Mouse (Mus musculus) gastrocnemius, adult 18-20 months (tissue): ENCODE data around the gene Baiap2. TPM values are rescaled to one million over a fixed set of nuclear protein-coding genes. Genes with fewer than 3 reads are reported as not detected.

Experiments
- DNase-seq: peaks from one replicate; pipeline ENCODE4 v3.0.0; 2021; ENCODE audit warnings: low spot score
- total RNA-seq, 2 experiments: library from RNA; stranded (reverse); gene quantifications; 2 replicates each; pipeline ENCODE4 v1.2.3; 2021

Gene Baiap2
- total RNA-seq, 2 experiments from 2014 or later: 1.1 to 1.9 TPM

GRCm38 (mm10) chr11:119919432-119919831 is 23.1 kb upstream of the Baiap2 start:
- no peak for DNase-seq

GRCm38 (mm10) chr11:119919897-119920296 is 22.7 kb upstream of the Baiap2 start:
- DNase-seq: peak; percentile 61

- no peak for DNase-seq
Measured at GRCm38 (mm10) chr11:119920668-119921067, 21.9 kb upstream of the Baiap2 start.

GRCm38 (mm10) chr11:119925176-119925575 is 17.4 kb upstream of the Baiap2 start:
- no peak for DNase-seq

- no peak for DNase-seq
Measured at GRCm38 (mm10) chr11:119926762-119927161, 15.8 kb upstream of the Baiap2 start.

GRCm38 (mm10) chr11:119928023-119928681 is 14.4 kb upstream of the Baiap2 start:
- DNase-seq: peak; percentile 38

GRCm38 (mm10) chr11:119929603-119930265 is 12.8 kb upstream of the Baiap2 start:
- no peak for DNase-seq

- DNase-seq: no peak
Measured at GRCm38 (mm10) chr11:119931809-119932208, 10.8 kb upstream of the Baiap2 start.

- DNase-seq: peak; percentile 43
Measured at GRCm38 (mm10) chr11:119933142-119933541, 9.4 kb upstream of the Baiap2 start.

GRCm38 (mm10) chr11:119933819-119934583 is 8.6 kb upstream of the Baiap2 start:
- DNase-seq: no peak

GRCm38 (mm10) chr11:119934773-119935172 is 7.8 kb upstream of the Baiap2 start:
- no peak for DNase-seq

- DNase-seq: peak; percentile 68
Measured at GRCm38 (mm10) chr11:119935457-119935856, 7.1 kb upstream of the Baiap2 start.

GRCm38 (mm10) chr11:119936456-119936855 is 6.1 kb upstream of the Baiap2 start:
- no peak for DNase-seq

GRCm38 (mm10) chr11:119937216-119937615 is 5.3 kb upstream of the Baiap2 start:
- no peak for DNase-seq

GRCm38 (mm10) chr11:119937772-119938502 is 4.6 kb upstream of the Baiap2 start:
- DNase-seq: no peak

- no peak for DNase-seq
Measured at GRCm38 (mm10) chr11:119939073-119939710, 3.4 kb upstream of the Baiap2 start.

GRCm38 (mm10) chr11:119939711-119940106 is 2.9 kb upstream of the Baiap2 start:
- no peak for DNase-seq

- DNase-seq: no peak
Measured at GRCm38 (mm10) chr11:119940142-119940541, 2.4 kb upstream of the Baiap2 start.

GRCm38 (mm10) chr11:119941794-119942193 is 769 bp upstream of the Baiap2 start:
- no peak for DNase-seq

GRCm38 (mm10) chr11:119942201-119942726 is 299 bp upstream of the Baiap2 start:
- peak; percentile 26 for DNase-seq

GRCm38 (mm10) chr11:119943428-119943988 is 945 bp downstream of the Baiap2 start:
- no peak for DNase-seq
